Mouse (Mus musculus) yolk sac, embryonic 10.5 days (tissue): ENCODE results near the gene Tex2.
"Not testable (repeated sequence)": the region's sequence is repeated elsewhere in the genome, so short reads cannot be mapped to it uniquely, and the experiment has no call there.

ENCODE experiments used
- DNase-seq: peaks from one replicate; pipeline ENCODE4 v3.0.0-alpha.2; 2017; ENCODE audit warnings: low spot score

The Tex2 gene

DNA sequence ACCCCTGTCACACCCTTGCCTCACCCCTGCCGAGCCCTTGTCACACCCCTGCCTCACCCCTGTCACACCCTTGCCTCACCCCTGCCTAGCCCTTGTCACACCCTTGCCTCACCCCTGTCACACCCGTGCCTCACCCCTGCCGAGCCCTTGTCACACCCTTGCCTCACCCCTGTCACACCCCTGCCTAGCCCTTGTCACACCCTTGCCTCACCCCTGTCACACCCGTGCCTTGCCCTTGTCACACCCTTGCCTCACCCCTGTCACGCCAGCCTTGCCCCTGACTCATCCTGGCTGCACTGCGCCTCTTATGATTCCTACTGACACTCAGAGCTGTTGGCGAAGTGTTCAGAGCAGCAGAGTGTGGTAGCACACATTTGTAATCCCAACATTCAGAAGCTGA is 105.6 kb downstream of the Tex2 start:
- DNase-seq, result no peak

GRCm38 (mm10) chr11:106506211-106506610 is 107.0 kb downstream of the Tex2 start:
- DNase-seq, result no peak

GRCm38 (mm10) chr11:106504129-106504528 is 109.1 kb downstream of the Tex2 start:
- DNase-seq, result no peak

DNA sequence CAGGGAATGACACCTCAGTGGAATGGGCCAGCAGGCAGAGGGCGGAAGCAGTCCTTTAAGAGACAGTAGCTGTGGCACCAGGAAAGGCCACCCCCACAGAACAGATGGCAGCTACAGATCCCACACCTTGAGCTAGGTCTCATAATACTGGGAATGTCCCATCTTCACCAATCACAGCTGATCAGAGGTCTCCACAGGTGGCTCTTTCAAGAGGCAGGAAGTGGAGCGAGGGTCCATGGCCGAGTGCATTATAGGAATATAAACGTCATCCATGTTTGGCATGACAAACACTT is 109.9 kb downstream of the Tex2 start:
- DNase-seq, result no peak

GRCm38 (mm10) chr11:106502631-106503424 is 110.4 kb downstream of the Tex2 start:
- no peak for DNase-seq

DNA sequence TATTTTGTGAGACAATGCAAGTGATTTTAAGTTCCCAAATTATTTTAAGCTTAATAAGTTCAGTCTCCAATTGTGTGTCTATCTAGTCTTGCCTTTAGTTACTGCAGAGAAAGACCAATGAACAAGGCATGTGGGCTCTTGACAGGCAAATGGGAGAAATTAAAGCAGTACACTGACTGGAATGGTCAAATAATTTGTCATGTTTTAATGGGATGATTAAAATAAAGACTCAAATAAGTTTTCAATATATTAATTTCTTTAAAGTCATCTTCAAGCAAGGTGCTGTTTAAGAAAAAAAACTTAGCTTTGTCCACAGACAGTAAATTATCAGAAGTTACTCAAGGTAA is 111.1 kb downstream of the Tex2 start:
- DNase-seq, result no peak

DNA sequence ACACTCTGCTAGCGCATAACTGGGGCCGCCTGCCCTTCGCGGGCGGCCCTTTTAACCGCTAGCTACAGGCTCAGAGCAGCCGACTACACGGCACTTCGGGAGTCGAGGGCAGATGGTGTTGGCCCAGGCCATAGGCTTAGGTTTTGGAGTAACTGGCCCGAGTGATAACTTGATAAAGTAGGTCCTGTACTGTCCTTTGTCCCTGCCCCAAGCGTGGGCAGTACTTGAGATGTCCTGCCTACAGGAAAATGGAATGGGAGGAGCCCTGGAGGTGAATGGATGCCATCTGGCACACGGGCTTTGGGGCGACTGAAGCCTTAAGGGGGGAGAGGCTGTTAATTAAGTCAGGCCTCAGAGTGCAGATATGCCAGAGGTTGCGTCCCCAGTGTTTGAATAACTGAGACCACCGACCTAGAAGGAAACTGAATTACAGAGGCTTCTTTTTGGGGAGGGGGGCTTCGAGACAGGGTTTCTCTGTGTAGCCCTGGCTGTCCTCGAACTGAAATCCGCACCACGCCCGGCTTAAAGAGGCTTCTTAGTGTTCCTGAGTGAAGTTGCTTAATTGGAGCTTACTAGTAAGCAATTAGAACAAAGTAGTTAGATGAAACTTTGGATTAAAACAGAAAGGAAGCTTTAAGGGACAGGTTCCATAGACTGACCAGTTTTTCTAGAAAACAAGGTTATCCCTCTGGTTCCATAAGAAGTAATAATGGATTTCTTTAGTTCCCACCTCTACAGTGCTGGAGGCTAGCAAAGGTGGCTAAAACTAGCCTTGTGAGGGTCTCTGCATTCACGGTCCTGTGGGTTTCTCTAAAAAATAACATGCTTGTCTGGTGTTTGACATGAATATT is 111.7 kb downstream of the Tex2 start:
- peak; percentile 75 for DNase-seq

DNA sequence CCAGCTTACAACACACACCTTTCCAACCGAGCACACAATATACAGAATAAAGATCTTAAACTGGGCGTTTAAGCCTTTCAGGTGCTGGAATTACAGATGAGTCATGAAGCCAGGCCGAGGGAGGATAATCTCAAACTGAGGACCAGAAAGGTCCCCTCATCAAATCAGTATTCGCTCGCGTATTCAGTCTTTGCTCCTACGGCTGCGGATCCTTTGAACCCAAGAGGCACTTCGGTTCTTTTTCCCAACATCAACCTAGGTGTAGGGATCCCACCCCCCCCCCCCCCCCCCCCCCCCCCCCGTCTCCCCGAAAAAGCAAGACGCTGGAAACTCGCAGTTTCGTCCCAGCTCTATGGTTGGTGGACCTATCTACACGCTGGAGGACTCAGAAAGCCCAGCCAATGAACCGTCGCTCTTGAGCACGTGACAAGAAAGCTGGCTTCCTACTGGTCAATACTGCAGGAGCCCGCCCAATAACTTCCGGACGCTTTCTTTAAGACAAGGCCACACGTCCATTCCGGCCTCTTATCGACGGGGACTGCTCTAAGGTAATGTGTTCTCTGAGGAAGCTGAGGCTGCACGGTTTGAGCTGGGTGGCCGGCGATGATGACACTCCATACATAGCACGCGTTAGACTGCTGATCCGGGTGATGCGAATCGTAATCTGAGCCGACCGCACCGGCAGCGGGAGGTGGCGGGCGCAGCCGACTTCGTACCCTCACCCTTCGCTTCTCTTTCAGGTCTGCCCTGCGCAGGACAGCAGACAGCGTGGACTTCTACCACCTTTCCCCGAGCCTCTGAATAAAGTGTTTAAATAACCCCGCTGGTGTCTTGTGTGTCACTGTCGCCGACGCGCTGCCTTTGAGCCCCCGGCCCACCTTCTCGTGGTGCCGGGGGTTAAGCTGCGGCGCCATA is 112.6 kb downstream of the Tex2 start:
- peak; percentile 94 for DNase-seq

DNA sequence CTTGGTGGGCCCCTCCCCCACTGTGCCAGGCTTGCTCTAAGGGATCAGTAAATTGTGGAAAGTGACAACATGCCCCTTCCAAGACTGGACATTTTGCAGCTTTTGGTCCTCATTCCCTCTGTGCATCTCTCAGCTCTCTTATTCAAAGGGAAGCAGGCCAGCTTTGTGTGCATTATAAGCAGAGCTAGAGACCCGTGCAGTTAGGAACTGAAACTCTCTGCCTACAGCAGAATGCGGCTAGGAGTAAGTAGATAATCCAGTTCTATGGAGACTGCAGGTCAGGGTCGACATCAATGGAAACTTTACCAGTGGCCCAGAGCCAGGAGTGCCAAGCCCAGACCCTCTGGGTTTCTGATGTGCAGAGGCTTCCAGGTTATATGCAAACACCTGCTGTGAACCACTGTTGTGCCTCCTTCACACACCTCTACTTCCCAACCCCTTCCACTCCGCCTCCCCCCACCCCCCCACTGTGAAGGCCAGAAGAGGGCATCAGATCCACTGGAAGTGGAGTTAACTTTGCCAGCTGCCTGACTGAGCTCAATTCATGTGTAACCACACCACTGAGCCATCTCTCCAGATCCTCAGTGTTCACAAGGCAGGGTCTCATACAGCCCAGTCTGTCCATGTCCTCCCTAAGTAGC is 114.4 kb downstream of the Tex2 start:
- DNase-seq, result no peak

DNA sequence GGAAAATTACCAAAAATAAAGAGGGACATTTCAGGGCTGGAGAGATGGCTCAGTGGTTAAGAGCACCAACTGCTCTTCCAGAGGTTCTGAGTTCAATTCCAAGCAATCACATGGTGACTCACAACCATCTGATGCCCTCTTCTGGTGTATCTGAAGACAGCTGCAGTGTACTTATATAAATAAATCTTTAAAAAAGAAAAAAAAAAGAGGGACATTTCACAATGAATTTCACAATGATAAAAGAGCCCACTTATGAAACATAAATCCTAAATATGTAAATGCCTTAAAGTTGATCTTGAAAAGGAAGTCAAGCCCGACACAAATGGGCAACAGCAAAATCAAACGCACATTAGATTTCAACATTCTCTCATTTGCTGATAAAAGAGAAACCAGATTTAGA is 115.3 kb downstream of the Tex2 start:
- no peak for DNase-seq

GRCm38 (mm10) chr11:106497009-106497408 is 116.2 kb downstream of the Tex2 start:
- DNase-seq, result not testable (repeated sequence)

DNA sequence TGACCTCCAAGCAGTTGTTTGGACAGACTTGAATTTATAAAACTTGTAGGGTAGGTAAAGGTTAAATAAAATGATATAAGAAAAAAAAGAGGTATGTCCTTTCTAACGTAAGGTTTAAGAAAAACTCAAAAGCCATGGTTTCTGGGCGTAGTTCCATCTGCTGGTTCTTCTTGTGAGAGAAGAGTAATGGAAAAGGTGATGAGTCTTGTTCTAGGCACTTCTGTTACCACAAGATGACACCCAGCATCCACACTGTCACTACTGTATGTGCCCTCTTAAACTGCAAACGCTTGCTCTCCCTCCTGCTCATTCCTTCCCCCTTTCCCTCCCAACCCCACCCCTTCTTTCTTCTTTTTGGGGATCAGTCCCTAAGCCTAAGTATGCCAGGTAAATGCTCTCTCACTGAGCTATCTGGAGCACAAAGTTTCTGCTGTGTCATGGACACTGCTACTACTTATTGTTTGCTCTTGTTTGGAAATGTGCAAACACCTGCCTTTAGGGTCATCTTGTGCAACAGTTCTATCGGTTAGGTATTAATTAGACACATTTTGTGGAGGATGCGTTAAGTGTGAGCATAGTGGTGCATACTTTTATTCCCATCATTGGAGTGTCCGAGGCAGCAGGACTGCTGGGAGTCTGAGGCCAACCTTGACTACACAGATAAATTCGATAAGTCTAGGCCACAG is 120.1 kb downstream of the Tex2 start:
- peak; percentile 78 for DNase-seq

DNA sequence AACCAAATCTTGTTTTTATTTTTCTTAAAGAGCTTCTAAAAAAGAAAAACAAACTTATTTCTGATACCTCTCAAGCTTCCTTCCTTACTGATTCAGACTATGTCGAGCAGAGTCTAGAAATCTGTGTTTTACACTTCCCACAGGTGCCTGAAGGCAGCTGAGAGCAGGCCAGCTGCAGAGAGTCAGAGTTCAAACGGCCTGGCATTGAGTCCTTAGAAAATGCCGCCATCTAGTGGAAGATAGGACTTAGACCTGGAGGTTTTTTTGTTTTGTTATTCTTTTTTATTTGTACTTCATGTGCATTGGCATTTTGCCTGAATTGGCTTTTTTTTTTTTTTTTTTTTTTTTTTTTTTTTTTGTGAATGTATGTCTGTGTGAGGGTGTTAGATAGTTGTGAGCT is 121.8 kb downstream of the Tex2 start:
- peak; percentile 66 for DNase-seq

DNA sequence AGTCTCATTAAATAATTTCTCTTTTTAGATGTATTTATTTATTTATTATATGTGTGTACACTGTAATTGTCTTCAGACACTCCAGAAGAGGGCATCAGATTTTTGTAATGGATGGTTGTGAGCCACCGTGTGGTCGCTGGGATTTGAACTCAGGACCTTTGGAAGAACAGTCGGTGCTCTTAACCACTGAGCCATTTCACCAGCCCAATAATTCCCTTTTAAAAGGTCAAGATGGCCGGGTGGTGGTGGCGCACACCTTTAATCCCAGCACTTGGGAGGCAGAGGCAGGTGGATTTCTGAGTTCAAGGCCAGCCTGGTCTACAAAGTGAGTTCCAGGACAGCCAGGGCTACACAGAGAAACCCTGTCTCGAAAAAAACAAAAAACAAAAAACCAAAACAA is 122.6 kb downstream of the Tex2 start:
- DNase-seq, result not testable (repeated sequence)

DNA sequence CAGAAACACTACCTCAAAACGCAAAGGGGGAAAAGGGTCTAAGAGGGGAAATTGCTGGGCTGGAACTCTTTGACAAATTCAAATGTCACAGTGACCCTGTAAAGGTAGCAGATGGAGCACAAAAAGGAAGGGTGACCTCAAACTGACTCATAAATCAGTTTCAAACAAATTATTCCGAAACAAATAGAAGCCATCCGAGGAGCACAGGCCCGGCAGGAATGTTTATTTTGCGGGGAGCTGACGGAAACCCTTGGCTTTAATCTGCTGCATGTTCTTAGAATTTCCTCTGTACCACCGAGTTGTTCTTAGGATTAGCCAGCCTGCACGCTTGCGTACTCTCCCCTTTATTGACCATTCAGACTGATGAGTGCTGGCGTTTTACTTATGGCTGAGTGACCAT is 123.2 kb downstream of the Tex2 start:
- no peak for DNase-seq

GRCm38 (mm10) chr11:106489036-106489693 is 124.1 kb downstream of the Tex2 start:
- no peak for DNase-seq

GRCm38 (mm10) chr11:106488126-106488561 is 125.1 kb downstream of the Tex2 start:
- DNase-seq, result no peak

DNA sequence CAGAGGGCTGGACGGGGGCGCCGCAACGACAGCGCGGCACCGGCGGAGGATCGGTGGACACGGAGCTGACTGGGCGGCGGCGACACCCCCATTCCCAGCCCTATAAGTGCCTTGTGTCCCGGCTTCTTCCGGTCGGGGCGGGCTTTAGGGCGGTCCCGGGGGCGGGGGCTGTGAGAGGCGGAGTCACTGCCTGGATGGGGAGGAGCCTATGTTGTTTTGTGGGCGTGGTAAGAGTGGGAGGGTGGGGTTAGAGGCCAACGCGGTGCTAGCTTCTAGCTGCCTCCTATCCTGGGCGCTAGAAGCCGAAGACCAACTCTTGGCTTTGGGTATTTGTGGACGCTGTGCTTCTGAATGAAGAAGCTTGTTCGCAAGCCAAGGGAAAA is 125.5 kb downstream of the Tex2 start, which contains the start of gene Ern1:
Gene Ern1 (minus strand): TSS at position 120 of the 383 bp plus-strand sequence.
- DNase-seq, result peak; percentile 98

- no peak for DNase-seq
These were observed 126.1 kb downstream of the Tex2 start for GRCm38 (mm10) chr11:106486866-106487732.
